Mouse (Mus musculus): ENCODE data around the gene Mtf1. TPM values are rescaled to one million over a fixed set of nuclear protein-coding genes. Genes with fewer than 3 reads are reported as not detected.

Gene Mtf1
- polyA plus RNA-seq (2014; fragmentation: Nextera tagmentation; extraction: Ambion mirVana) = 12.3 and 12.6 TPM in 2 replicates

GRCm38 (mm10) chr4:124801552-124802308 lies at the start of gene Mtf1:
Gene Mtf1 (plus strand): TSS chr4:124802104.
- Histone ChIP-seq H3K4me2 (ENCODE audit: low read depth, low read length) (peak within 1 kb of the TSS; percentile 85), H3K9ac (replicated peaks; ENCODE audit: low read length) (peak within 1 kb of the TSS; percentile 96), H3K27ac (replicated peaks; ENCODE audit: low read depth, low read length) (peak within 1 kb of the TSS; percentile 98), H3K36me3 (replicated peaks; ENCODE audit: control insufficient read depth, insufficient read depth, low read depth, low read length) (no peaks in the 10 kb centered on the region), H3K4me3 (ENCODE audit: low read depth, low read length) (peak within 1 kb of the TSS; percentile 87), H3K9me3 (replicated peaks; ENCODE audit: control insufficient read depth, low read length) (no peaks in the 10 kb centered on the region), H3K27me3 (ENCODE audit: control insufficient read depth, insufficient read depth, low read length) (no peaks in the 10 kb centered on the region), H3K4me1 (ENCODE audit: control insufficient read depth, insufficient read depth, low read length) (peaks cover 2% of the 10 kb centered on the region; the same call in 1 of the 2 replicates)
- peak; percentile 95 for DNase-seq (ENCODE audit: low spot score)
- ATAC-seq (replicated peaks; ENCODE audit: insufficient number of reproducible peaks, low FRiP score, low TSS enrichment, low read depth) = peak; percentile 51
- WGBS = 3% methylated on average over 21 of the region's 21 CpGs

GRCm38 (mm10) chr4:124752281-124753199 lies 49.4 kb upstream of the Mtf1 start:
- peak overlapping the region; percentile 63 for H3K4me3 ChIP-seq (ENCODE audit: low read depth, low read length)
- no peaks in the 10 kb centered on the region for H3K36me3 ChIP-seq (replicated peaks; ENCODE audit: control insufficient read depth, insufficient read depth, low read depth, low read length)
- no peak for ATAC-seq (replicated peaks; ENCODE audit: insufficient number of reproducible peaks, low FRiP score, low TSS enrichment, low read depth)
- H3K4me1 ChIP-seq (ENCODE audit: control insufficient read depth, insufficient read depth, low read length) = no peaks in the 10 kb centered on the region
- H3K27me3 ChIP-seq (ENCODE audit: control insufficient read depth, insufficient read depth, low read length) = no peaks in the 10 kb centered on the region
- peak overlapping the region; percentile 64 for H3K9ac ChIP-seq (replicated peaks; ENCODE audit: low read length)
- no peak for DNase-seq (ENCODE audit: low spot score)
- 16% methylated on average over 15 of the region's 15 CpGs for WGBS
- H3K27ac ChIP-seq (replicated peaks; ENCODE audit: low read depth, low read length) = no peak overlapping the region
- H3K9me3 ChIP-seq (replicated peaks; ENCODE audit: control insufficient read depth, low read length) = no peaks in the 10 kb centered on the region
- H3K4me2 ChIP-seq (ENCODE audit: low read depth, low read length) = peak overlapping the region; percentile 72

GRCm38 (mm10) chr4:124755526-124755925 lies 46.4 kb upstream of the Mtf1 start:
- Histone ChIP-seq H3K27ac (replicated peaks; ENCODE audit: low read depth, low read length) (no peak overlapping the region), H3K9me3 (replicated peaks; ENCODE audit: control insufficient read depth, low read length) (no peaks in the 10 kb centered on the region), H3K36me3 (replicated peaks; ENCODE audit: control insufficient read depth, insufficient read depth, low read depth, low read length) (no peaks in the 10 kb centered on the region), H3K4me1 (ENCODE audit: control insufficient read depth, insufficient read depth, low read length) (no peaks in the 10 kb centered on the region), H3K9ac (replicated peaks; ENCODE audit: low read length) (no peak overlapping the region), H3K27me3 (ENCODE audit: control insufficient read depth, insufficient read depth, low read length) (no peaks in the 10 kb centered on the region), H3K4me3 (ENCODE audit: low read depth, low read length) (no peak overlapping the region), H3K4me2 (ENCODE audit: low read depth, low read length) (no peak overlapping the region)
- ATAC-seq (replicated peaks; ENCODE audit: insufficient number of reproducible peaks, low FRiP score, low TSS enrichment, low read depth) (no peak), DNase-seq (ENCODE audit: low spot score) (no peak)
- WGBS = 54% methylated on average over 7 of the region's 7 CpGs

GRCm38 (mm10) chr4:124759305-124759811 lies 42.5 kb upstream of the Mtf1 start:
- DNase-seq (ENCODE audit: low spot score) = no peak
- Histone ChIP-seq H3K4me3 (ENCODE audit: low read depth, low read length) (no peak overlapping the region), H3K4me1 (ENCODE audit: control insufficient read depth, insufficient read depth, low read length) (no peaks in the 10 kb centered on the region), H3K27ac (replicated peaks; ENCODE audit: low read depth, low read length) (no peak overlapping the region), H3K9ac (replicated peaks; ENCODE audit: low read length) (no peak overlapping the region), H3K36me3 (replicated peaks; ENCODE audit: control insufficient read depth, insufficient read depth, low read depth, low read length) (no peaks in the 10 kb centered on the region), H3K9me3 (replicated peaks; ENCODE audit: control insufficient read depth, low read length) (no peaks in the 10 kb centered on the region), H3K27me3 (ENCODE audit: control insufficient read depth, insufficient read depth, low read length) (no peaks in the 10 kb centered on the region), H3K4me2 (ENCODE audit: low read depth, low read length) (no peak overlapping the region)
- ATAC-seq (replicated peaks; ENCODE audit: insufficient number of reproducible peaks, low FRiP score, low TSS enrichment, low read depth) = no peak
- 79% methylated on average over 7 of the region's 7 CpGs for WGBS

DNA sequence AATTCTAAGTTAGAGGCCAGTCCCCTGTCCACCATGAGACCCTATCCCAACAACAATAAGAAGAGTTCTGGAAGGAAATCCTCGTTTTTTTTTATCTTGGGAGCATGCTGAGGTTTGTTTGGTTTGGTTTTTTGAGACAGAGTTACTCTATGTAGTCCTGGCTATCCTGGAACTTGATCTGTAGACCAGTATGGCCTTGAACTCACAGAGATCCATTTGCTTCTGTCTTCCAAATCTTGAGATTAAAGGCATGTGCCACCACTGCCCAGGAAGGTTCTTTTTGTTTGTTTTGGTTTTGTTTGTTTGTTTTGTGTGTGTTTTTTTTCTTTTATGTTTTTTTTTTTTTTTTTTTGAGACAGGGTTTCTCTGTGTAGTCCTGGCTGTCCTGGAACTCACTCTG lies 40.7 kb upstream of the Mtf1 start:
- DNase-seq (ENCODE audit: low spot score) (no peak), ATAC-seq (replicated peaks; ENCODE audit: insufficient number of reproducible peaks, low FRiP score, low TSS enrichment, low read depth) (no peak)
- Histone ChIP-seq H3K4me1 (ENCODE audit: control insufficient read depth, insufficient read depth, low read length) (no peaks in the 10 kb centered on the region), H3K4me3 (ENCODE audit: low read depth, low read length) (no peak overlapping the region), H3K27ac (replicated peaks; ENCODE audit: low read depth, low read length) (no peak overlapping the region), H3K36me3 (replicated peaks; ENCODE audit: control insufficient read depth, insufficient read depth, low read depth, low read length) (no peaks in the 10 kb centered on the region), H3K4me2 (ENCODE audit: low read depth, low read length) (no peak overlapping the region), H3K9me3 (replicated peaks; ENCODE audit: control insufficient read depth, low read length) (no peaks in the 10 kb centered on the region), H3K27me3 (ENCODE audit: control insufficient read depth, insufficient read depth, low read length) (no peaks in the 10 kb centered on the region), H3K9ac (replicated peaks; ENCODE audit: low read length) (no peak overlapping the region)
- WGBS = 50% methylated on average over 1 of the region's 1 CpGs

DNA sequence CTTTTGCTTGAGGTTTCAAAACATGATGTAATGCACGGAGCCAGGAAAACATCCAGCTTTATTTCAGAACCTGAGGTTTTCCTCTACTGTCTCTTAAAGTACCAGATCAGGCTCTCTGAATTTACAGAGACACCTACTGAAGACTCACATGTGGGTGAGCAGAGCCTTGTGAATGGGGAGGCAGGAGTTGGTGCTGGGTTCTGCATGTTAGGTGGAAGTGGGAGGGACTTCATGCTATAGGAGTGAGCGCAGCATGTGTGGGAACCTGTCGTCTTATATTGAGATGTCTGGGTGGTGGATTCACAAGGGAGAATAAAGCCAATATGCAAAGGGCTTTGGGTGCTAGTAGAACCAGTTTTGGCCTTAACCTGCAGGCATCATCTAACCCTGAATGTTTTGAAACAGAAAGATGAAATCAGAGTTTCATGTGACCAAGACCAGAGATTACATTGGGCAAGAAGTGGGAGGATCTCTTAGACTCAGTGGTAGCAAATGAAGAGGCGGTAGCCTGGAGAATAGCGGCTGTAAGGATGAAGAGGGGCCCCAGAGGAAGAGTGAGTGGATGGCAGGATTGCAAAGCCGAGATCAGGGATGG lies 38.9 kb upstream of the Mtf1 start:
- no peaks in the 10 kb centered on the region for H3K9me3 ChIP-seq (replicated peaks; ENCODE audit: control insufficient read depth, low read length)
- DNase-seq (ENCODE audit: low spot score) (no peak), ATAC-seq (replicated peaks; ENCODE audit: insufficient number of reproducible peaks, low FRiP score, low TSS enrichment, low read depth) (no peak)
- H3K27ac ChIP-seq (replicated peaks; ENCODE audit: low read depth, low read length) = no peak overlapping the region
- H3K27me3 ChIP-seq (ENCODE audit: control insufficient read depth, insufficient read depth, low read length) = no peaks in the 10 kb centered on the region
- no peak overlapping the region for H3K4me3 ChIP-seq (ENCODE audit: low read depth, low read length)
- H3K36me3 ChIP-seq (replicated peaks; ENCODE audit: control insufficient read depth, insufficient read depth, low read depth, low read length) = no peaks in the 10 kb centered on the region
- H3K9ac ChIP-seq (replicated peaks; ENCODE audit: low read length) = no peak overlapping the region
- 85% methylated on average over 6 of the region's 6 CpGs for WGBS
- H3K4me2 ChIP-seq (ENCODE audit: low read depth, low read length) = no peak overlapping the region
- H3K4me1 ChIP-seq (ENCODE audit: control insufficient read depth, insufficient read depth, low read length) = no peaks in the 10 kb centered on the region

DNA sequence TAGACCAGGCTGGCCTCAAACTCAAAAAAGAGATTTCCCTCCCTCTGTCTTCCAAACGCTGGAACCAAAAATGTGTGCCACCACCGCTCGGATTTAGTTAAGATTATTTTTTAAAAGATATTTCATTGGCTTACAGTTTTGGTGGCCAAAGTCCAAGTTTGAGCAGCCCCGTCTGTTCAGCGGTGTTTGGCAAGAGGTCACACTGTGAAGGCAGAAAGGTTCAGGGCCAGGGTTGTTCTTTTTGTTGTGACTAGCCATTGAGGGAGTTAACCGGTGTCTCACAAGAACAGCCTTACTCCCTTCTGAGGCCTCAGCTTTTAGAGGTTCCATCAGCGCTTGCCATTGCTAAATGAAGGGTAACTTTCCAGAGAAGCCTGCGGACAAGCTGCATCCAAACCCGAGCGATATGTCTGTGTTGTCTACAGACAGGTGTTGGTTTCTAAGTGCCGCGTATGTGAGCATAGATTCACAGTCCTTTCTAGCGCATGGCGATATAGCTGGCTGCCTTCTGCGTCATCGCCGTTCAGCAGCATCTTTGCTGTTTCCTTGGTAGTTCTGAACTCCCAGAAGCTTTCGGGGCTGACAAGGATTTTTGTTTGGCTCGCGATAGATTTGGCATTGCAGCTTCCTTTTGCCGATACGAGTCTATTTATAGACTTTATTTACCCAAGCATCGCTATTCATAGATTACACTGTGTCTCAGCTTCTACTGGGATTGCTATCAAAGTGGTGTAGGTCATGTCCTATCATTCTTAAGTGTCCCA lies 35.9 kb upstream of the Mtf1 start:
- Histone ChIP-seq H3K36me3 (replicated peaks; ENCODE audit: control insufficient read depth, insufficient read depth, low read depth, low read length) (no peaks in the 10 kb centered on the region), H3K9me3 (replicated peaks; ENCODE audit: control insufficient read depth, low read length) (no peaks in the 10 kb centered on the region), H3K4me2 (ENCODE audit: low read depth, low read length) (no peak overlapping the region), H3K9ac (replicated peaks; ENCODE audit: low read length) (no peak overlapping the region), H3K4me1 (ENCODE audit: control insufficient read depth, insufficient read depth, low read length) (no peaks in the 10 kb centered on the region), H3K4me3 (ENCODE audit: low read depth, low read length) (no peak overlapping the region), H3K27ac (replicated peaks; ENCODE audit: low read depth, low read length) (no peak overlapping the region), H3K27me3 (ENCODE audit: control insufficient read depth, insufficient read depth, low read length) (no peaks in the 10 kb centered on the region)
- ATAC-seq (replicated peaks; ENCODE audit: insufficient number of reproducible peaks, low FRiP score, low TSS enrichment, low read depth) (no peak), DNase-seq (ENCODE audit: low spot score) (no peak)
- whole genome bisulfite sequencing = 92% methylated on average over 23 of the region's 23 CpGs

Measured in embryonic facial prominence, embryonic 11.5 days (tissue).